Mouse (Mus musculus) CH12.LX (cell line): ENCODE data around the gene Ahrr. TPM values are rescaled to one million over a fixed set of nuclear protein-coding genes. Genes with fewer than 3 reads are reported as not detected.

ENCODE experiments used
- DNase-seq: peaks from one replicate; pipeline ENCODE4 v3.0.0-alpha.2; 2013; ENCODE audit errors: extremely low read depth
- H3K27ac ChIP-seq: 2 replicates; pipeline ENCODE4 v1.5.1; 2012; ENCODE audit warnings: low read depth, mild to moderate bottlenecking, control low read depth, moderate library complexity; ENCODE audit not compliant: insufficient read depth
- H3K27me3 ChIP-seq: replicated peaks from 2 replicates; pipeline ENCODE3; 2012; ENCODE audit warnings: inconsistent platforms
- H3K36me3 ChIP-seq, 2 experiments: replicated peaks in 1 of 2; 2 replicates each; pipeline versions ENCODE3 to v1.6.1; 2012; ENCODE audit warnings: inconsistent platforms in 1 of 2, low read length in 1 of 2, mild to moderate bottlenecking in 1 of 2, mixed read lengths in 1 of 2, moderate library complexity in 1 of 2; ENCODE audit not compliant: control insufficient read depth in 1 of 2, insufficient read depth in 1 of 2
- H3K4me1 ChIP-seq, 2 experiments: 2 replicates each; pipeline ENCODE4 v1.6.1; 2012; ENCODE audit warnings: inconsistent platforms in 1 of 2, moderate library complexity in 1 of 2; ENCODE audit not compliant: insufficient read depth in 2 of 2, control insufficient read depth in 1 of 2
- H3K4me2 ChIP-seq: 2 replicates; pipeline ENCODE4 v1.6.1; 2012; ENCODE audit warnings: low read depth, mild to moderate bottlenecking, control low read depth; ENCODE audit not compliant: poor library complexity, insufficient read depth, severe bottlenecking
- H3K4me3 ChIP-seq, 3 experiments: fragments of 150-350 bp in 1 of 3; sonication (generic) in 1 of 3; replicated peaks in 1 of 3; 2 replicates each; pipeline versions ENCODE3 to v1.5.1; 2011 to 2012; ENCODE audit warnings: low read depth in 2 of 3, low read length in 2 of 3, mild to moderate bottlenecking in 2 of 3, moderate library complexity in 2 of 3, control low read depth in 1 of 3, improper control_type of control experiment in 1 of 3, inconsistent platforms in 1 of 3, mixed read lengths in 1 of 3; ENCODE audit not compliant: poor library complexity in 1 of 3
- H3K79me2 ChIP-seq: replicated peaks from 2 replicates; pipeline ENCODE4 v1.6.1; 2012; ENCODE audit warnings: mild to moderate bottlenecking, moderate library complexity; ENCODE audit not compliant: control insufficient read depth, poor library complexity, insufficient read depth, severe bottlenecking; ENCODE audit errors: extremely low read depth
- H3K9ac ChIP-seq: 2 replicates; pipeline ENCODE4 v1.6.1; 2012; ENCODE audit warnings: low read depth, mild to moderate bottlenecking, control low read depth, moderate library complexity; ENCODE audit not compliant: insufficient read depth
- H3K9me3 ChIP-seq: replicated peaks from 2 replicates; pipeline ENCODE3; 2012; ENCODE audit warnings: low read length, inconsistent platforms, mixed read lengths
- BHLHE40 ChIP-seq: IDR thresholded peaks from 2 replicates; pipeline ENCODE4 v1.6.1; 2011; ENCODE audit warnings: mild to moderate bottlenecking, low read depth, low read length, improper control_type of control experiment
- CHD1 ChIP-seq: IDR thresholded peaks from 2 replicates; pipeline ENCODE4 v1.6.1; 2012; ENCODE audit warnings: low read depth, low read length, improper control_type of control experiment, inconsistent platforms
- CHD2 ChIP-seq: IDR thresholded peaks from 2 replicates; pipeline ENCODE4 v1.6.1; 2011; ENCODE audit warnings: low read length, improper control_type of control experiment
- E2F4 ChIP-seq: IDR thresholded peaks from 2 replicates; pipeline ENCODE4 v1.6.1; 2011; ENCODE audit warnings: low read depth, low read length, improper control_type of control experiment; ENCODE audit not compliant: insufficient replicate concordance
- EP300 ChIP-seq: IDR thresholded peaks from 2 replicates; pipeline ENCODE4 v1.6.1; 2011; ENCODE audit warnings: low read length, improper control_type of control experiment
- IRF4 ChIP-seq: IDR thresholded peaks from 2 replicates; pipeline ENCODE4 v1.6.1; 2014; ENCODE audit warnings: low read depth, mild to moderate bottlenecking, inconsistent platforms, low read length, improper control_type of control experiment
- JUN ChIP-seq: IDR thresholded peaks from 2 replicates; pipeline ENCODE4 v1.6.1; 2011; ENCODE audit warnings: low read depth, mild to moderate bottlenecking, low read length, improper control_type of control experiment, moderate library complexity; ENCODE audit not compliant: insufficient read depth
- JUND ChIP-seq: conservative IDR thresholded peaks from 2 replicates; pipeline ENCODE4 v1.6.1; 2011; ENCODE audit warnings: low read depth, low read length, improper control_type of control experiment
- KAT2A ChIP-seq: IDR thresholded peaks from 2 replicates; pipeline ENCODE4 v1.6.1; 2012; ENCODE audit warnings: low read length, improper control_type of control experiment, inconsistent platforms; ENCODE audit not compliant: insufficient replicate concordance
- MAFK ChIP-seq: IDR thresholded peaks from 2 replicates; pipeline ENCODE4 v1.6.1; 2011; ENCODE audit warnings: low read length, improper control_type of control experiment; ENCODE audit not compliant: insufficient replicate concordance
- MAX ChIP-seq: IDR thresholded peaks from 2 replicates; pipeline ENCODE4 v1.6.1; 2011; ENCODE audit warnings: low read length, improper control_type of control experiment
- MAZ ChIP-seq: IDR thresholded peaks from 2 replicates; pipeline ENCODE4 v1.6.1; 2012; ENCODE audit warnings: low read depth, mild to moderate bottlenecking, inconsistent platforms, low read length, improper control_type of control experiment, moderate library complexity
- MYC ChIP-seq: IDR thresholded peaks from 2 replicates; pipeline ENCODE4 v1.6.1; 2011; ENCODE audit warnings: low read depth, mild to moderate bottlenecking, improper control_type of control experiment, low read length
- NELFE ChIP-seq: IDR thresholded peaks from 2 replicates; pipeline ENCODE4 v1.6.1; 2011; ENCODE audit warnings: low read depth, low read length, improper control_type of control experiment
- NRF1 ChIP-seq: IDR thresholded peaks from 2 replicates; pipeline ENCODE4 v1.6.1; 2014; ENCODE audit warnings: low read depth, mild to moderate bottlenecking, inconsistent platforms, low read length, improper control_type of control experiment, moderate library complexity
- RAD21 ChIP-seq: IDR thresholded peaks from 2 replicates; pipeline ENCODE4 v1.6.1; 2011; ENCODE audit warnings: low read depth, mild to moderate bottlenecking, low read length, improper control_type of control experiment, moderate library complexity
- RCOR1 ChIP-seq: conservative IDR thresholded peaks from 2 replicates; pipeline ENCODE4 v1.6.1; 2012; ENCODE audit warnings: low read depth, mild to moderate bottlenecking, inconsistent platforms, low read length, improper control_type of control experiment
- SMC3 ChIP-seq: IDR thresholded peaks from 2 replicates; pipeline ENCODE4 v1.6.1; 2011; ENCODE audit warnings: low read depth, low read length, improper control_type of control experiment
- TBP ChIP-seq: conservative IDR thresholded peaks from 2 replicates; pipeline ENCODE4 v1.6.1; 2011; ENCODE audit warnings: low read depth, low read length, improper control_type of control experiment
- TCF12 ChIP-seq: IDR thresholded peaks from 2 replicates; pipeline ENCODE4 v1.6.1; 2014; ENCODE audit warnings: low read depth, mild to moderate bottlenecking, inconsistent platforms, low read length, improper control_type of control experiment
- USF1 ChIP-seq: IDR thresholded peaks from 2 replicates; pipeline ENCODE4 v1.6.1; 2014; ENCODE audit warnings: low read depth, mild to moderate bottlenecking, inconsistent platforms, low read length, improper control_type of control experiment
- ZC3H11A ChIP-seq: IDR thresholded peaks from 2 replicates; pipeline ENCODE4 v1.6.1; 2012; ENCODE audit warnings: low read depth, mild to moderate bottlenecking, inconsistent platforms, low read length, improper control_type of control experiment
- ZKSCAN1 ChIP-seq: IDR thresholded peaks from 2 replicates; pipeline ENCODE4 v1.6.1; 2012; ENCODE audit warnings: low read depth, inconsistent platforms, low read length, improper control_type of control experiment, borderline replicate concordance
- dilution Hi-C: fragments of 300-500 bp; cut with MboI; formaldehyde crosslinking; loops from 2 replicates; pipeline ENCODE4 v1.14.3; 2020; ENCODE audit warnings: low sequenced_read_pairs; ENCODE audit not compliant: extremely low pct_unique_long_range_greater_than_20kb, extremely low pct_ligation_motif_present
- in situ Hi-C: fragments of 300-500 bp; cut with MboI; formaldehyde crosslinking; loops from 3 replicates; pipeline ENCODE4 v1.14.3; 2019; ENCODE audit warnings: low sequenced_read_pairs, low pct_ligation_motif_present, low pct_unique_long_range_greater_than_20kb, mixed read lengths
- polyA plus RNA-seq: library from polyadenylated mRNA; unstranded; fragments of >175 nt; gene quantifications from 2 replicates; pipeline ENCODE4 v1.2.1, GENCODE M21; 2012; ENCODE audit warnings: low read depth; ENCODE audit not compliant: insufficient read length
- total RNA-seq, 2 experiments: library from RNA; depleted of rRNA; stranded (reverse); fragments of 300-350 nt in 1 of 2; fragments of >200 nt in 1 of 2; gene quantifications; 2 replicates each; pipeline ENCODE4 v1.2.3; 2012 to 2014

Gene Ahrr
- total and polyA plus RNA-seq, 3 experiments, result 0.90 to 1.0 (median 1.0) TPM

DNA sequence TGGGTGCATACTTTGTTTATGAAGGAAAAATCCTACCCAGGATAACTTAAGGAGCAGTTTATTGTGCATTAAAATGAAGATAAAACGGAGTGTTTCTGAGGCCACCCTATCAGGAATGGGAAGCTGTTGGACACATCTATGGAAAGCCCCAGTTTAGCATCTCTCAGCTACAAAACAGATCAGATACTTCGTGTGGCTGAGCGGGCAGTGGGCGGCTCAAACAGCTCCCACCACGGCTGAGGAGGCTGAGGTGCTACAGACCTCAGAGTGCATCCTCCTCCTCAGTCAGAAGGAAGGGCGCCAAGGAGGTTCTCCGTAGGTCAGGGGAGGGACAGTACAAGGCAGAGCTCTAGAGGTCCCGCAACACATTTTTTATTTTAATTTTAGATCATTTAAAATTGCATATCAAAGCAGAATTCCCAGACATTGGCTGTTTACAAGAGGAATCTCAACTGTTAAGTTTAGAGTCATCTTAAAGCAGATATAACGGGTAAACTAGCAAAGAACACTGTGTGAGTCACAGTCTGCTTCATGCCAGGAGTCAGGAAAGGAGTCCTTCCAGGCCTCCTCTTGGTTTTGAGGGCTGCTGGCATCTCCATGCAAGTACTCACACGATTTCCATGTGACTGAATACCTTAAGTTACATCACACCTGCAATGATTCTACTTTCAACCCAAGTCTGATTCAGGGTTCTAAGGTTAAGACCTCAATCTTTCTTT is 122.5 kb downstream of the Ahrr start:
- no peak overlapping the region for H3K27ac ChIP-seq
- H3K4me2 ChIP-seq, result no peak overlapping the region
- peaks cover 22 to 59% of the 10 kb centered on the region in 2 experiments for H3K36me3 ChIP-seq
- no peaks in the 10 kb centered on the region for H3K9me3 ChIP-seq
- H3K27me3 ChIP-seq, result no peaks in the 10 kb centered on the region
- H3K4me3 ChIP-seq, result no peak overlapping the region
- H3K79me2 ChIP-seq, result no peaks in the 10 kb centered on the region
- no peak for DNase-seq
- in situ Hi-C loops, result no loop called here
- no peak for TF ChIP-seq IRF4
- no peak for TF ChIP-seq NELFE
- no peak for TF ChIP-seq TBP
- no peak for TF ChIP-seq EP300
- TF ChIP-seq MAFK, result no peak
- no peak for TF ChIP-seq MAZ
- no peak for TF ChIP-seq CHD2
- TF ChIP-seq NRF1, result no peak
- TF ChIP-seq RCOR1, result no peak
- TF ChIP-seq RAD21, result no peak
- no peak for TF ChIP-seq MAX
- no peak for TF ChIP-seq KAT2A
- TF ChIP-seq CHD1, result no peak
- TF ChIP-seq E2F4, result no peak
- TF ChIP-seq JUND, result no peak
- TF ChIP-seq TCF12, result no peak
- no peak for TF ChIP-seq JUN
- dilution Hi-C loops, result no loop called here
- H3K9ac ChIP-seq, result no peak overlapping the region
- no peaks in the 10 kb centered on the region for H3K4me1 ChIP-seq

DNA sequence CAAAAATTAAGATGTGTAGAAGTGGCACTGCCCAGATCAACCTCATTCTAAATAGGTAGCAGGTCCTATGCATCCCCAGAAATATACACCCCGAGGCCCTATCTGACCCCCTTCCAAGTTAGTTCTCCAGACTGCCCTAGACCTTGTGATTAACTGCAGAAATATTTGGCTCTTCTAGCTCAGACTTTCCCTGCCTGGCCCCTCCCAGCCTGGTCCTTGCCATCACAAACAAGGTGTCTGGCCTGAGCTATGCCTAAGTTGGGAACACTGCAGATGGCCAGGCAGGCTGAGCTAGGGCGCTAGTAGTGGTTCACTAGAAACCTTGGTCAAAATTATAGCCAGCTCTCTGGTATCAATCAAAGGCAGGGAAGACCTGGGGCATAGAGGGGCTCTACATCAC is 124.6 kb downstream of the Ahrr start:
- Histone ChIP-seq H3K9me3 (no peaks in the 10 kb centered on the region), H3K4me2 (no peak overlapping the region), H3K36me3 (peaks cover 7 to 38% of the 10 kb centered on the region in 2 experiments), H3K79me2 (no peaks in the 10 kb centered on the region), H3K27ac (no peak overlapping the region), H3K27me3 (no peaks in the 10 kb centered on the region), H3K9ac (no peak overlapping the region), H3K4me3 (no peak overlapping the region), H3K4me1 (no peaks in the 10 kb centered on the region)
- dilution Hi-C loops, result no loop called here
- no peak for TF ChIP-seq MYC
- no peak for TF ChIP-seq MAZ
- TF ChIP-seq EP300, result no peak
- TF ChIP-seq E2F4, result no peak
- TF ChIP-seq IRF4, result no peak
- no peak for TF ChIP-seq BHLHE40
- no peak for TF ChIP-seq USF1
- TF ChIP-seq JUND, result no peak
- TF ChIP-seq SMC3, result no peak
- no peak for TF ChIP-seq NELFE
- TF ChIP-seq ZC3H11A, result no peak
- no peak for TF ChIP-seq RAD21
- no peak for TF ChIP-seq TBP
- no peak for TF ChIP-seq ZKSCAN1
- no peak for TF ChIP-seq KAT2A
- in situ Hi-C loops, result no loop called here
- no peak for DNase-seq
